Mouse (Mus musculus): ENCODE measurements at regions not wholly inside any gene's neighbourhood (a gene's known extent, or its start where the extent isn't known, plus 50 kb on each side); places are given as distances from the start of the nearest gene placed in this dataset.

DNA sequence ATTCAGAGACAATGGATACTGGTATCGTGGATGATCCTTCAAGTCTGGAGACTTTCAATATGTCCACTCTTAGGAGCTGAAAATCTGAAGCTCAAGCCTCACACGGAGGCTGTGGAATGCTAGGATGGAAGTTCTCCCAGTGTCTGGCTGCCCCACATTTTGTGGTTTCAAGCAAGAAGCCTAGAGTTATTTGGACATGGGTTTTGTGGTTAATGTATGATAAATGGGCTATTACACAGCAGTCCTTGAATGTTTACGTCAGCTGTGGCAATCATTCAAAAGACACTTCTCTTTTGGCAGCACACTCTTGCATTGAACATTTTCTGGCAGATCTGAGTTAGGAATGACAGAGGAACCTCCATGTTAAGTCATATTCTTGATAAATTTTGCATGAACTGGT lies 207.2 kb upstream of the Eya4 start:
- in situ Hi-C loops (cut with MboI; ENCODE audit: low pct_unique_long_range_greater_than_20kb), result no loop called here
- no peak for TF ChIP-seq CTCF (IDR thresholded peaks at IDR 0.05)
- peak; percentile 61 for DNase-seq (ENCODE audit: low read depth, low spot score)
- POLR2A ChIA-PET, result interaction anchor here (1.0 kb wide), 1 partner anchor 12 kb away, joined by 3 read pairs; no protein-coding TSS in a partner anchor
- no peaks in the 10 kb centered on the region for H3K27me3 ChIP-seq
- peak; percentile 82 for ATAC-seq
- CTCF ChIA-PET, result interaction anchor here (1.1 kb wide), 1 partner anchor 10 kb away, joined by 3 read pairs; no protein-coding TSS in a partner anchor

DNA sequence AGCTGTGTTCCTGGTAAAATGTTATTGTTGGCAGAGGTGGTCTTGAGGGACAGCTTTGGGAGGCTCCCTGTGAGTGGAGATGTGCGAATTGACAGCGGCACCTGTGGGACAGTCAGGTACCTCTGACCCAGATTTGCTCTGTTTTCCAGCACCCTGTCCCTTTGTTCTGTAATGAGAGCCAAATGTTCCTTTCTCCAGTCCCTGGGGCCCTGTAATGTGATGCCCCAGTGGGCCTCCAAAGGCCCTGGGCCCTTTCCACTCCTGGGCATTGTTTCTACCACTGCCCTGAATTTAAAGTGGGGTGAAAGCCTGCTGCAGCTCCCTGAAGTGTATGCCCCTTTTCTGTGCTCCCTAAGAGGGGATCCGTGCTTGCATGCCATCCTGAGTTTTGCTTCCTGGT lies 198.6 kb upstream of the Eya4 start:
- CTCF ChIA-PET, result interaction anchor here (1.0 kb wide), 1 partner anchor 62 kb away, joined by 3 read pairs; no protein-coding TSS in a partner anchor
- no peak for TF ChIP-seq CTCF (IDR thresholded peaks at IDR 0.05)
- H3K27me3 ChIP-seq, result no peaks in the 10 kb centered on the region
- no peak for ATAC-seq
- in situ Hi-C loops (cut with MboI; ENCODE audit: low pct_unique_long_range_greater_than_20kb), result no loop called here
- POLR2A ChIA-PET, result no interaction called here
- DNase-seq (ENCODE audit: low read depth, low spot score), result no peak

- DNase-seq (ENCODE audit: low read depth, low spot score), result no peak
- ChIA-PET POLR2A (no interaction called here), CTCF (no interaction called here)
- no peaks in the 10 kb centered on the region for H3K27me3 ChIP-seq
- ATAC-seq, result no peak
- no peak for TF ChIP-seq CTCF (IDR thresholded peaks at IDR 0.05)
- in situ Hi-C loops (cut with MboI; ENCODE audit: low pct_unique_long_range_greater_than_20kb), result no loop called here
Measured at GRCm38 (mm10) chr10:23548322-23548721, 197.7 kb upstream of the Eya4 start.

GRCm38 (mm10) chr10:23542712-23543111 lies 192.1 kb upstream of the Eya4 start:
- CTCF ChIA-PET, result no interaction called here
- no peak for TF ChIP-seq CTCF (IDR thresholded peaks at IDR 0.05)
- ATAC-seq, result no peak
- POLR2A ChIA-PET, result no interaction called here
- DNase-seq (ENCODE audit: low read depth, low spot score), result no peak
- H3K27me3 ChIP-seq, result no peaks in the 10 kb centered on the region
- in situ Hi-C loops (cut with MboI; ENCODE audit: low pct_unique_long_range_greater_than_20kb), result no loop called here

GRCm38 (mm10) chr10:23541914-23542313 lies 191.3 kb upstream of the Eya4 start:
- ChIA-PET POLR2A (no interaction called here), CTCF (no interaction called here)
- DNase-seq (ENCODE audit: low read depth, low spot score) (peak; percentile 17), ATAC-seq (peak; percentile 90)
- H3K27me3 ChIP-seq, result no peaks in the 10 kb centered on the region
- TF ChIP-seq CTCF (IDR thresholded peaks at IDR 0.05), result peak; percentile 19
- in situ Hi-C loops (cut with MboI; ENCODE audit: low pct_unique_long_range_greater_than_20kb), result no loop called here

- CTCF ChIA-PET, result no interaction called here
- POLR2A ChIA-PET, result no interaction called here
- TF ChIP-seq CTCF (IDR thresholded peaks at IDR 0.05), result no peak
- in situ Hi-C loops (cut with MboI; ENCODE audit: low pct_unique_long_range_greater_than_20kb), result no loop called here
- ATAC-seq (no peak), DNase-seq (ENCODE audit: low read depth, low spot score) (no peak)
- H3K27me3 ChIP-seq, result no peaks in the 10 kb centered on the region
Measured at GRCm38 (mm10) chr10:23534636-23535035, 184.1 kb upstream of the Eya4 start.

GRCm38 (mm10) chr10:23531964-23532758 lies 181.6 kb upstream of the Eya4 start:
- DNase-seq (ENCODE audit: low read depth, low spot score), result no peak
- ATAC-seq, result no peak
- ChIA-PET POLR2A (no interaction called here), CTCF (no interaction called here)
- no peak for TF ChIP-seq CTCF (IDR thresholded peaks at IDR 0.05)
- in situ Hi-C loops (cut with MboI; ENCODE audit: low pct_unique_long_range_greater_than_20kb), result no loop called here
- H3K27me3 ChIP-seq, result no peaks in the 10 kb centered on the region

DNA sequence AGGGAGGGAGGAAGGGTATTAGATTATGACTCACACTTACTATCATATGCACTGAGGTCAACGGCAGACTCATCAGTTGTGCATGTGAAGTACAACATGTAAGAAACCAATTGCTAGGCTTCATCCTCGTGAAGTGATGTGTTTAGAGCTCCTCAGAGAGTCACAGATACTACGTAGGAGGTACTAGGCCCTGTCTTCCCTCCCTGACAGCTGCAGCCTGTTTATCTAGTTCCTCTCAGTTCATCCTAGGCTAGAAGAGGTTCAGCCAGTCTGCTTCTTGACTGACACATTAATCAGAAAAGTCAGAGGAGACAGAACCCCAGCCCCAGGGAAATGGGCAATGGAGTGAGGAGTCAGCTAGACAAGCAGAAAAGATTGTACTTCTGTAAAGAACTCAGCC lies 180.1 kb upstream of the Eya4 start:
- TF ChIP-seq CTCF (IDR thresholded peaks at IDR 0.05), result no peak
- in situ Hi-C loops (cut with MboI; ENCODE audit: low pct_unique_long_range_greater_than_20kb), result no loop called here
- no peaks in the 10 kb centered on the region for H3K27me3 ChIP-seq
- ATAC-seq (no peak), DNase-seq (ENCODE audit: low read depth, low spot score) (no peak)
- ChIA-PET POLR2A (no interaction called here), CTCF (no interaction called here)

- H3K27me3 ChIP-seq, result no peaks in the 10 kb centered on the region
- ATAC-seq, result no peak
- CTCF ChIA-PET, result interaction anchor here (0.8 kb wide), 1 partner anchor 80 kb away, joined by 3 read pairs; no protein-coding TSS in a partner anchor
- in situ Hi-C loops (cut with MboI; ENCODE audit: low pct_unique_long_range_greater_than_20kb), result no loop called here
- TF ChIP-seq CTCF (IDR thresholded peaks at IDR 0.05), result no peak
- POLR2A ChIA-PET, result no interaction called here
- DNase-seq (ENCODE audit: low read depth, low spot score), result no peak
Measured at GRCm38 (mm10) chr10:23526796-23527195, 176.2 kb upstream of the Eya4 start.

GRCm38 (mm10) chr10:23522664-23523063 lies 172.1 kb upstream of the Eya4 start:
- DNase-seq (ENCODE audit: low read depth, low spot score) (no peak), ATAC-seq (no peak)
- no peaks in the 10 kb centered on the region for H3K27me3 ChIP-seq
- no peak for TF ChIP-seq CTCF (IDR thresholded peaks at IDR 0.05)
- POLR2A ChIA-PET, result no interaction called here
- CTCF ChIA-PET, result no interaction called here
- in situ Hi-C loops (cut with MboI; ENCODE audit: low pct_unique_long_range_greater_than_20kb), result no loop called here

DNA sequence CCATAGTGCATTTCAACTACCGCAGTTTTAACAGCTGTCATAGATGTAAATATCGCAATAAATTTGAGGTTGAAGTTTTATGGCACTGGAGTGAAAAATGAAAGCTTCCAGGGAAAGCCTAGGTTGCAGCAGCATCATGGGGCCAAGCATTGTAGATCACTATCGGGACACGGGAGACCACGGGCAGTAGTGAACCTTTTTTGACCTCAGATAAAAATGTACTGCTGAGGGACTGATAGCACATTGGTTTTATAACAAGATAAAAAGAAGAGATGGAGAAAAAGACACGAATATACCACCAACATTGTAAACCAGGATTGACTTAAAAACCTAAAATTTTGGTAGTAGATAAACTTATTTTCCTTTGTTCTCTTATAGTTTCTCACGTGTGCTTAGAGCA lies 143.1 kb upstream of the Eya4 start:
- CTCF ChIA-PET, result no interaction called here
- no peak for TF ChIP-seq CTCF (IDR thresholded peaks at IDR 0.05)
- H3K27me3 ChIP-seq, result no peaks in the 10 kb centered on the region
- in situ Hi-C loops (cut with MboI; ENCODE audit: low pct_unique_long_range_greater_than_20kb), result no loop called here
- no peak for DNase-seq (ENCODE audit: low read depth, low spot score)
- POLR2A ChIA-PET, result no interaction called here
- ATAC-seq, result no peak

- TF ChIP-seq CTCF (IDR thresholded peaks at IDR 0.05), result no peak
- ChIA-PET CTCF (no interaction called here), POLR2A (no interaction called here)
- H3K27me3 ChIP-seq, result no peaks in the 10 kb centered on the region
- in situ Hi-C loops (cut with MboI; ENCODE audit: low pct_unique_long_range_greater_than_20kb), result no loop called here
- ATAC-seq, result no peak
- DNase-seq (ENCODE audit: low read depth, low spot score), result no peak
Measured at GRCm38 (mm10) chr10:23492971-23493370, 142.4 kb upstream of the Eya4 start.

Data from Patski (cell line).